Mouse (Mus musculus): ENCODE results near the gene Arntl.

DNA sequence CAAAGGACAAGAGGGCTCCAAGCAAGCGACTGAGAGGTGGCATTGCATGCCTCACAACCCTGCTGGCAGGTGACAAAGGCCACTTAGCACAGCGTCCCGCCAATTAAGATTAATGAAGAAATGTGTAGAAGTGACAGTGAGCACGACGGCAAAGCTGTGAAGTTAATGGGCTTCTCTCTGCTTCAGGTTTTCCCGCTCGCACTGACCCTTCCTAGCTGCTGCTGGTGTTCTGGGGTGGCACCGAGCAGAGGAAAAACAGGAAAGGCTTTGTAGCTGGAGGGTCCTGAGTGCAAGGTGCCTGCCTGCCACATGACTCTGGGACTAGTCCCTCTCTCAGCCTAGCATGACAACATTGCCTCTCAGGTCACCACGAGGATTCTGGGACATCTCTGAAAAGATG is 18.7 kb upstream of the Arntl start:
- no peak for TF ChIP-seq CTCF (IDR thresholded peaks at IDR 0.05; ENCODE audit: control insufficient read depth, insufficient read depth, low read length)
- TF ChIP-seq POLR2A (IDR thresholded peaks at IDR 0.05; ENCODE audit: borderline replicate concordance, control insufficient read depth, low read depth, low read length), result no peak

Data from bone marrow, adult 2 months (tissue).